Mouse (Mus musculus): ENCODE measurements at regions not wholly inside any gene's neighbourhood (a gene's known extent, or its start where the extent isn't known, plus 50 kb on each side); places are given as distances from the start of the nearest gene placed in this dataset.
A peak's percentile ranks its signal among the peaks of the same experiment; 100 is the strongest.

GRCm38 (mm10) chr16:39512774-39513173 is 471.4 kb upstream of the Lsamp start:
- peak; percentile 7 for DNase-seq (ENCODE audit: low read depth)

GRCm38 (mm10) chr16:39513659-39514058 is 470.5 kb upstream of the Lsamp start:
- no peak for DNase-seq (ENCODE audit: low read depth)

GRCm38 (mm10) chr16:39531106-39531505 is 453.1 kb upstream of the Lsamp start:
- DNase-seq (ENCODE audit: low read depth) = no peak

GRCm38 (mm10) chr16:39532770-39533169 is 451.4 kb upstream of the Lsamp start:
- DNase-seq (ENCODE audit: low read depth) = no peak

GRCm38 (mm10) chr16:39533351-39533750 is 450.8 kb upstream of the Lsamp start:
- DNase-seq (ENCODE audit: low read depth) = no peak

- DNase-seq (ENCODE audit: low read depth) = no peak
Observed at GRCm38 (mm10) chr16:39553316-39553715, 430.8 kb upstream of the Lsamp start.

- no peak for DNase-seq (ENCODE audit: low read depth)
Observed at GRCm38 (mm10) chr16:39576620-39577019, 407.5 kb upstream of the Lsamp start.

GRCm38 (mm10) chr16:39579621-39580020 is 404.5 kb upstream of the Lsamp start:
- no peak for DNase-seq (ENCODE audit: low read depth)
